Mouse (Mus musculus): ENCODE measurements around the gene Atp6v1g2.

Atp6v1g2 gene

GRCm38 (mm10) chr17:35233114-35233980 is at the start of gene Atp6v1g2:
Gene Atp6v1g2, plus strand, starts transcription at chr17:35233660.
- DNase-seq: no peak

GRCm38 (mm10) chr17:35185639-35186611 is 47.5 kb upstream of the Atp6v1g2 start:
- DNase-seq: no peak

GRCm38 (mm10) chr17:35186681-35187080 is 46.8 kb upstream of the Atp6v1g2 start:
- DNase-seq: no peak

- DNase-seq: no peak
These were observed 46.1 kb upstream of the Atp6v1g2 start for GRCm38 (mm10) chr17:35187345-35187744.

GRCm38 (mm10) chr17:35187959-35188610 is 45.4 kb upstream of the Atp6v1g2 start, which contains the start of gene Lst1:
Gene Lst1, minus strand, starts transcription at chr17:35188439.
- no peak for DNase-seq

GRCm38 (mm10) chr17:35189186-35189585 is 44.3 kb upstream of the Atp6v1g2 start:
- DNase-seq: no peak

- no peak for DNase-seq
These were observed 43.4 kb upstream of the Atp6v1g2 start for GRCm38 (mm10) chr17:35190096-35190495.

GRCm38 (mm10) chr17:35191723-35192122 is 41.7 kb upstream of the Atp6v1g2 start:
- no peak for DNase-seq

GRCm38 (mm10) chr17:35192924-35193323 is 40.5 kb upstream of the Atp6v1g2 start:
- DNase-seq: no peak

GRCm38 (mm10) chr17:35193881-35194843 is 39.3 kb upstream of the Atp6v1g2 start, which contains the start of gene Ltb:
Gene Ltb, plus strand, starts transcription at chr17:35194439.
- DNase-seq: no peak

GRCm38 (mm10) chr17:35194844-35195630 is 38.4 kb upstream of the Atp6v1g2 start:
- no peak for DNase-seq

- DNase-seq: peak; percentile 83
These were observed 37.7 kb upstream of the Atp6v1g2 start for GRCm38 (mm10) chr17:35195631-35196320.

- DNase-seq: no peak
These were observed 37.2 kb upstream of the Atp6v1g2 start for GRCm38 (mm10) chr17:35196321-35196641.

GRCm38 (mm10) chr17:35197126-35197525 is 36.3 kb upstream of the Atp6v1g2 start:
- no peak for DNase-seq

GRCm38 (mm10) chr17:35198029-35198428 is 35.4 kb upstream of the Atp6v1g2 start:
- no peak for DNase-seq

GRCm38 (mm10) chr17:35198946-35199345 is 34.5 kb upstream of the Atp6v1g2 start:
- no peak for DNase-seq

GRCm38 (mm10) chr17:35200398-35200797 is 33.1 kb upstream of the Atp6v1g2 start:
- no peak for DNase-seq

- DNase-seq: no peak
These were observed 32.3 kb upstream of the Atp6v1g2 start for GRCm38 (mm10) chr17:35201128-35201527.

GRCm38 (mm10) chr17:35201787-35202186 is 31.7 kb upstream of the Atp6v1g2 start, which contains the start of gene Tnf:
Gene Tnf, minus strand, starts transcription at chr17:35202007.
- DNase-seq: no peak

GRCm38 (mm10) chr17:35202442-35202841 is 31.0 kb upstream of the Atp6v1g2 start:
- no peak for DNase-seq

Measured in right cerebral cortex, postnatal 25 days (tissue).